Mouse (Mus musculus) c-Kit-positive CD71-positive TER-119-positive erythroid progenitor cells, embryonic 14.5 days (primary cell): ENCODE results near the gene Rab19.
"Not testable (repeated sequence)": the region's sequence is repeated elsewhere in the genome, so short reads cannot be mapped to it uniquely, and the experiment has no call there.

Source experiments
- DNase-seq: peaks from one replicate; pipeline ENCODE4 v3.0.0-alpha.2; 2013; ENCODE audit warnings: low spot score

Rab19 gene

GRCm38 (mm10) chr6:39381125-39381880, at the start of gene Rab19:
TSS of gene Rab19 (plus strand) at chr6:39381175.
- DNase-seq: no peak

- DNase-seq: no peak
Measured at GRCm38 (mm10) chr6:39331998-39332700, 48.8 kb upstream of the Rab19 start.

GRCm38 (mm10) chr6:39334224-39334623, 46.8 kb upstream of the Rab19 start:
- no peak for DNase-seq

- no peak for DNase-seq
Measured at GRCm38 (mm10) chr6:39334873-39335272, 46.1 kb upstream of the Rab19 start.

GRCm38 (mm10) chr6:39338359-39338758, 42.6 kb upstream of the Rab19 start:
- no peak for DNase-seq

GRCm38 (mm10) chr6:39341798-39342197, 39.2 kb upstream of the Rab19 start:
- DNase-seq: no peak

- peak; percentile 56 for DNase-seq
Measured at GRCm38 (mm10) chr6:39344020-39344419, 37.0 kb upstream of the Rab19 start.

- DNase-seq: no peak
Measured at GRCm38 (mm10) chr6:39345430-39345829, 35.5 kb upstream of the Rab19 start.

- no peak for DNase-seq
Measured at GRCm38 (mm10) chr6:39346991-39347501, 33.9 kb upstream of the Rab19 start.

- no peak for DNase-seq
Measured at GRCm38 (mm10) chr6:39347880-39348814, 32.8 kb upstream of the Rab19 start.

GRCm38 (mm10) chr6:39348946-39349345, 32.0 kb upstream of the Rab19 start:
- DNase-seq: no peak

- DNase-seq: not testable (repeated sequence)
Measured at GRCm38 (mm10) chr6:39359207-39359606, 21.8 kb upstream of the Rab19 start.

GRCm38 (mm10) chr6:39362684-39363083, 18.3 kb upstream of the Rab19 start:
- no peak for DNase-seq

GRCm38 (mm10) chr6:39369631-39370030, 11.3 kb upstream of the Rab19 start:
- DNase-seq: no peak

GRCm38 (mm10) chr6:39372042-39372441, 8.9 kb upstream of the Rab19 start:
- DNase-seq: no peak

GRCm38 (mm10) chr6:39372727-39373126, 8.2 kb upstream of the Rab19 start:
- DNase-seq: no peak

GRCm38 (mm10) chr6:39373301-39373955, 7.5 kb upstream of the Rab19 start:
- DNase-seq: no peak

GRCm38 (mm10) chr6:39376775-39377174, 4.2 kb upstream of the Rab19 start:
- no peak for DNase-seq

GRCm38 (mm10) chr6:39377311-39377827, 3.6 kb upstream of the Rab19 start, which contains the start of gene Slc37a3:
TSS of gene Slc37a3 (minus strand) at chr6:39377675.
- peak; percentile 76 for DNase-seq

- DNase-seq: not testable (repeated sequence)
Measured at GRCm38 (mm10) chr6:39378161-39378835, 2.7 kb upstream of the Rab19 start.

- DNase-seq: no peak
Measured at GRCm38 (mm10) chr6:39379224-39379623, 1.8 kb upstream of the Rab19 start.
